Mouse (Mus musculus): ENCODE data around the gene Serhl. TPM values are rescaled to one million over a fixed set of nuclear protein-coding genes. Genes with fewer than 3 reads are reported as not detected.

Gene Serhl
- total RNA-seq, 2 experiments from 2014 or later: 9.0 to 10.2 TPM

DNA sequence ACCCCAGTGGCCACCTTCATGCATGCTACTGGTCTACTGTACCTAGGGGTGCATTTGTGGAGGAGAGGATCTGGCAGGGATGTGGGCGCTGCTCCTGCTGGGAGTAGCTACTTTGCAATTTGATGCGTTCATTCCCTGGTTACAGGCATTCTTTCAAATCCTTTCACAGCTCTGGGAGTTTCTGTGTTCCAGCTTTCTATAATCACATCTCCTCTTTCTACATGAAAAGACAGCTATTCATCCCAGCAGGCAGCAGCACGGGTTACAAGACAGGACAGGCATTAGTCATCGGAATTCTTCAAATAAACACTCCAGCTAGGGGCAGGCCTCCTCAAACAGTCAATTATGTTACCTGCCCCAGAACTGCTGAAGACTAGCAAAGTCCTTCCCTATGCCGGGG is 53.6 kb downstream of the Serhl start:
- Histone ChIP-seq H3K27ac (peak overlapping the region; percentile 58), H3K4me3 (no peak overlapping the region)
- intact Hi-C loops (cut with DNase I): no loop called here
- peak in 1 of 2 experiments; percentile 29 for DNase-seq (ENCODE audit: extremely low spot score in 1 of 2, low spot score in 2 of 2)
- no peak for TF ChIP-seq CTCF (IDR thresholded peaks at IDR 0.05)

DNA sequence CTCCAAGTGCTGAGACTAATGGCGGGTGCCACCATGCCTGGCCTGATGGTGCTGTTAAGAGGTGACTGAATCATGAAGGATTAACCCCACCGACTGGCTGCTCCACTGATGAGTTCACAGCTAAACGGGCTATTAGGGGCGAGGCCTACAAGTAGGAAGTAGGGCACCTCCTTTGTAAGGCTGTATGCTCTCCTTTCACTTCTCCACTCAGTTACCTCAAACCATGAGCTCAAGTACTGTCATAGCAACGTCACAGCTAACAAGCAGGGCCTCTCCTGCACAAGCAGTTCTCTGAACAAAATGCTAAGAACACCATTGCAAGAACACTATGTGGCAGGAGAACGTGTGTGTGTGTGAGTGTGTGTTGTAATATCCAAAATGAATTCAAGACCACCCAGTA is 56.2 kb downstream of the Serhl start:
- intact Hi-C loops (cut with DNase I): no loop called here
- TF ChIP-seq CTCF (IDR thresholded peaks at IDR 0.05): no peak
- H3K27ac ChIP-seq: no peak overlapping the region
- DNase-seq (ENCODE audit: extremely low spot score in 1 of 2, low spot score in 2 of 2): no peak
- H3K4me3 ChIP-seq: no peak overlapping the region

DNA sequence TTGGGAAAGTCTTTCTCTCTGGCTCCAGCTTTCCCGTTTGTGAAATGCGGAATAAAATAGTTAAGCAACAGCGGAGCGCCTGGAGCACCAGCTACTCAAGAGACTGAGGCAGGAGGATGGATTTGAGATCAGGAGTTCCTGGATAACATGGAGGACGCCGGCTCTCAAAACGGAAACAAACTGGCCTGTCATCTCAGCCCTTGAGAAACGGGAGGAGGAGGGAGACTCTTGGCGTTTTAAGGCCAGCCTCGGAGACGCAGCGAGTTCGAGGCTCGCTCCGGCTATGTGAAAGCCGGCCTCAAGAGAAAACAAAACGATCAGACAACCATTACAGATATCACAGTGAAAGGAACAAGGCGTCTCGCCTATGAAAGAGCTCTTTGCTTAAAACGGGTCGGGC is 59.1 kb downstream of the Serhl start:
- peak overlapping the region; percentile 70 for H3K4me3 ChIP-seq
- no peak for TF ChIP-seq CTCF (IDR thresholded peaks at IDR 0.05)
- peak overlapping the region; percentile 98 for H3K27ac ChIP-seq
- intact Hi-C loops (cut with DNase I): loop anchor here (2.0 kb wide), 1 partner anchor 24 kb away; the partner anchor contains the start of gene Cyb5r3
- no peak for DNase-seq (ENCODE audit: extremely low spot score in 1 of 2, low spot score in 2 of 2)

GRCm38 (mm10) chr15:83148801-83149195 is 59.5 kb downstream of the Serhl start:
- H3K4me3 ChIP-seq: peak overlapping the region; percentile 70
- TF ChIP-seq CTCF (IDR thresholded peaks at IDR 0.05): no peak; the same call in 1 of the 2 replicates
- no peak for DNase-seq (ENCODE audit: extremely low spot score in 1 of 2, low spot score in 2 of 2)
- intact Hi-C loops (cut with DNase I): loop anchor here (1.0 to 2.0 kb wide), 2 partner anchors 24 to 26 kb away; partner anchors contain the start of genes Cyb5r3 and Rrp7a
- H3K27ac ChIP-seq: peak overlapping the region; percentile 98

- Histone ChIP-seq H3K4me3 (peak within 1 kb of the TSS; percentile 70), H3K27ac (peak within 1 kb of the TSS; percentile 98)
- TF ChIP-seq CTCF (IDR thresholded peaks at IDR 0.05): no peak; the same call in 1 of the 2 replicates
- intact Hi-C loops (cut with DNase I): loop anchor here (1.0 to 2.0 kb wide), 2 partner anchors 23 to 27 kb away; partner anchors contain the start of genes Cyb5r3 and Rrp7a
- DNase-seq (ENCODE audit: extremely low spot score in 1 of 2, low spot score in 2 of 2): peak; percentile 97 to 98
Observed at GRCm38 (mm10) chr15:83149196-83150072, 60.1 kb downstream of the Serhl start, which contains the start of gene Poldip3. Poldip3 (minus strand) TSS chr15:83149384.

- Histone ChIP-seq H3K27ac (peak overlapping the region; percentile 98), H3K4me3 (peak overlapping the region; percentile 70)
- no peak for TF ChIP-seq CTCF (IDR thresholded peaks at IDR 0.05)
- no peak for DNase-seq (ENCODE audit: extremely low spot score in 1 of 2, low spot score in 2 of 2)
- intact Hi-C loops (cut with DNase I): no loop called here
Observed at GRCm38 (mm10) chr15:83150073-83150442, 60.8 kb downstream of the Serhl start.

DNA sequence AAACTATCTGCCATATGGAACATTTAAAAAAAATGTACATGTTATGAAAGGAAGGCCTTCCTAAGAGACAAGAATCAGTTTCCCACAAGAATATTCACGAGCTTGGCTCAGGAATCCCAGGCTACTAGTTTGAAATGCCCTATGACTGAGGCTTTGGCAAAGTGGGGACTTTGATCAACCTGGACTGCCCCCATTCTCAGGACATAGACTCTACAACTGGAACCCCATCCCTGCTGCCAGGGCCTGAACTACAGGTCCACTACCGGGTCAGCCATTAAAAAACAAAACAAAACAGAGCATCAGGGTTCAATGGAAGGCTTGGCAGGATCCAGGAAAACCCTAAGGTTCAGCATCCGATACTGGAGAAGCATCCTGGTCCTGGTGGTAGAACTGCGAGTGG is 61.4 kb downstream of the Serhl start:
- no peak overlapping the region for H3K27ac ChIP-seq
- intact Hi-C loops (cut with DNase I): no loop called here

GRCm38 (mm10) chr15:83154309-83154708 is 65.0 kb downstream of the Serhl start:
- Histone ChIP-seq H3K27ac (no peak overlapping the region), H3K4me3 (no peak overlapping the region)
- TF ChIP-seq CTCF (IDR thresholded peaks at IDR 0.05): no peak
- intact Hi-C loops (cut with DNase I): no loop called here
- no peak for DNase-seq (ENCODE audit: extremely low spot score in 1 of 2, low spot score in 2 of 2)

More for the DNA sequence above, 61.4 kb downstream of the Serhl start:
- no peak for DNase-seq (ENCODE audit: extremely low spot score in 1 of 2, low spot score in 2 of 2)
- H3K4me3 ChIP-seq: no peak overlapping the region
- no peak; the same call in 1 of the 2 replicates for TF ChIP-seq CTCF (IDR thresholded peaks at IDR 0.05)

- Histone ChIP-seq H3K4me3 (no peak overlapping the region), H3K27ac (no peak overlapping the region)
- TF ChIP-seq CTCF (IDR thresholded peaks at IDR 0.05): no peak
- intact Hi-C loops (cut with DNase I): loop anchor here (5.0 kb wide), 1 partner anchor 51 kb away; no protein-coding TSS in a partner anchor
- DNase-seq (ENCODE audit: extremely low spot score in 1 of 2, low spot score in 2 of 2): no peak
Observed at GRCm38 (mm10) chr15:83155672-83156419, 66.5 kb downstream of the Serhl start.

- Histone ChIP-seq H3K27ac (no peak overlapping the region), H3K4me3 (no peak overlapping the region)
- DNase-seq (ENCODE audit: extremely low spot score in 1 of 2, low spot score in 2 of 2): peak in 1 of 2 experiments; percentile 52
- peak; percentile 73 for TF ChIP-seq CTCF (IDR thresholded peaks at IDR 0.05)
- intact Hi-C loops (cut with DNase I): loop anchor here (5.0 kb wide), 1 partner anchor 50 kb away; no protein-coding TSS in a partner anchor
Observed at GRCm38 (mm10) chr15:83156929-83157666, 67.8 kb downstream of the Serhl start.

GRCm38 (mm10) chr15:83157667-83158064 is 68.4 kb downstream of the Serhl start:
- no peak overlapping the region for H3K4me3 ChIP-seq
- TF ChIP-seq CTCF (IDR thresholded peaks at IDR 0.05): no peak
- H3K27ac ChIP-seq: no peak overlapping the region
- intact Hi-C loops (cut with DNase I): loop anchor here (5.0 kb wide), 1 partner anchor 50 kb away; no protein-coding TSS in a partner anchor
- DNase-seq (ENCODE audit: extremely low spot score in 1 of 2, low spot score in 2 of 2): no peak
